Mouse (Mus musculus): ENCODE data around the gene Rpl35a.

- no peak for TF ChIP-seq CTCF (IDR thresholded peaks at IDR 0.05)
- TF ChIP-seq EP300 (IDR thresholded peaks at IDR 0.05): no peak
Observed at GRCm38 (mm10) chr16:33053141-33053540, 3.1 kb upstream of the Rpl35a start.
